Mouse (Mus musculus) heart, postnatal 36 days (tissue): ENCODE results near the gene Pea15a. TPM values are rescaled to one million over a fixed set of nuclear protein-coding genes. Genes with fewer than 3 reads are reported as not detected.

ENCODE experiments used
- total RNA-seq, 2 experiments: library from RNA; stranded (reverse); gene quantifications; 2 replicates each; pipeline ENCODE4 v1.2.3; 2021

Pea15a gene
- total RNA-seq, 2 experiments from 2014 or later: 59.1 to 65.0 TPM

Other genes with a start within 250 kb of the Pea15a start
- gene Vangl2, start 178.4 kb downstream of the Pea15a start, total RNA-seq: 1 to 10 TPM; 2.3 to 3.1 TPM
- not detected for gene Nhlh1, start 149.2 kb downstream of the Pea15a start, total RNA-seq
- gene Copa, start 124.3 kb downstream of the Pea15a start, total RNA-seq: 100 to 1,000 TPM; 112 to 113 TPM
- 10 to 100 TPM; 45.5 to 50.1 TPM for gene Ncstn, start 124.0 kb downstream of the Pea15a start, total RNA-seq
- gene Pex19, start 80.0 kb downstream of the Pea15a start, total RNA-seq: 100 to 1,000 TPM; 125 to 136 TPM
- 100 to 1,000 TPM; 124 to 129 TPM for gene Dcaf8, start 58.7 kb downstream of the Pea15a start, total RNA-seq
- gene Casq1, start 13.1 kb upstream of the Pea15a start, total RNA-seq: 1 to 10 TPM; 8.0 to 8.6 TPM
- gene Atp1a4, start 51.6 kb upstream of the Pea15a start, total RNA-seq: not detected
- gene Igsf8, start 54.8 kb upstream of the Pea15a start, total RNA-seq: 10 to 100 TPM; 10.9 to 12.4 TPM
- 100 to 1,000 TPM; 604 to 624 TPM for gene Atp1a2, start 91.3 kb upstream of the Pea15a start, total RNA-seq
- gene Kcnj9, start 122.5 kb upstream of the Pea15a start, total RNA-seq: not detected
- gene Kcnj10, start 134.4 kb upstream of the Pea15a start, total RNA-seq: under 1 TPM; 0.05 to 0.11 TPM
- 1 to 10 TPM; 4.4 to 4.8 TPM for gene Pigm, start 169.7 kb upstream of the Pea15a start, total RNA-seq